Mouse (Mus musculus): ENCODE measurements at regions not wholly inside any gene's neighbourhood (a gene's known extent, or its start where the extent isn't known, plus 50 kb on each side); places are given as distances from the start of the nearest gene placed in this dataset.

DNA sequence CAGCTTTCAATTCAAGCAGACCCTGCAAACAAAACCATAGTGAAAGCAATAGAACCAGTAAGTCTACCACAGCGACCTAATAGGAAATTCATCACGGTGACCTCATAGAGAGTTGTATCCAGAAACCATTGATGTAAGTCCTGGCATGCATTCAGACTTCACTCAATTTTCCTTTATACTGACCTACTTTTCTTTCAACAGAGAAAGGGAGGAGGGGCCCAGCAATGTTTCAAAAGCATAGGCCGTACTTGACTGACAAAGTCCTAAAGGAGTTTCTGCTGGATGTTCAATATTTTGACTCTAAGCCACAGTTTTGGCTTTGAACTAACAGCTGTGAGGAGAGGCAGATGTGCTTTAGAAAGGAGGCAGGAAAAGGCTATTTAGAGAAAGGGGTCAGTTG lies 88.4 kb downstream of the AI593442 start:
- WGBS, result 80% methylated on average over 3 of the region's 3 CpGs
- H3K4me1 ChIP-seq (ENCODE audit: control insufficient read depth, insufficient read depth, low read length), result no peaks in the 10 kb centered on the region
- no peak for ATAC-seq (ENCODE audit: low read depth)
- no peak overlapping the region for H3K4me2 ChIP-seq (ENCODE audit: low read depth, low read length)
- H3K27ac ChIP-seq (ENCODE audit: low read depth, low read length), result no peak overlapping the region
- no peaks in the 10 kb centered on the region for H3K27me3 ChIP-seq (ENCODE audit: control insufficient read depth, insufficient read depth, low read length)
- H3K4me3 ChIP-seq (ENCODE audit: low read depth, low read length), result no peak overlapping the region
- H3K9me3 ChIP-seq (ENCODE audit: control insufficient read depth, low read length), result no peaks in the 10 kb centered on the region
- H3K9ac ChIP-seq (replicated peaks; ENCODE audit: low read depth, low read length), result no peak overlapping the region
- H3K36me3 ChIP-seq (ENCODE audit: control insufficient read depth, insufficient read depth, low read length), result no peaks in the 10 kb centered on the region

DNA sequence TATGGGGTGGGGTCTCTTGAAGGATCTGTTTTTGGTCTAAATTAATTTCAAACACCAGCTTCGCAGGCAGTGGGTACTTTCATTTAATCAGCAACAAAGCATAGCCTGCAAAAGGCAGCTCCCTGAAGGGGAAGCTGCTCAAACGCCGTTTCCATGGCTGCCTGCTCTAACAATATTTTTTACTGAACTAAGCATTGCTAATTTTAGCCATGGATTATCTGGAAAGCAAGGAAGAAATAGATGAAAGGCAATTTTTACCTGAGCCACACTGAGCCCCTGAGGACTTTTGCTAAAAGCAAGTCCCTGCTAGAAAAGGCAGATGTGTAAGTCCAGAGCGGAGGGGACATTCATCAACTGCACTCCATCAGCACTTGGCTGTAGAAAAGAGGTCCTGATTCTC lies 105.5 kb downstream of the AI593442 start:
- Histone ChIP-seq H3K4me3 (ENCODE audit: low read depth, low read length) (no peak overlapping the region), H3K9me3 (ENCODE audit: control insufficient read depth, low read length) (no peaks in the 10 kb centered on the region), H3K9ac (replicated peaks; ENCODE audit: low read depth, low read length) (no peak overlapping the region), H3K27me3 (ENCODE audit: control insufficient read depth, insufficient read depth, low read length) (no peaks in the 10 kb centered on the region), H3K4me1 (ENCODE audit: control insufficient read depth, insufficient read depth, low read length) (no peaks in the 10 kb centered on the region), H3K27ac (ENCODE audit: low read depth, low read length) (no peak overlapping the region), H3K36me3 (ENCODE audit: control insufficient read depth, insufficient read depth, low read length) (no peaks in the 10 kb centered on the region), H3K4me2 (ENCODE audit: low read depth, low read length) (no peak overlapping the region)
- no peak for ATAC-seq (ENCODE audit: low read depth)
- WGBS, result 66% methylated on average over 4 of the region's 4 CpGs

DNA sequence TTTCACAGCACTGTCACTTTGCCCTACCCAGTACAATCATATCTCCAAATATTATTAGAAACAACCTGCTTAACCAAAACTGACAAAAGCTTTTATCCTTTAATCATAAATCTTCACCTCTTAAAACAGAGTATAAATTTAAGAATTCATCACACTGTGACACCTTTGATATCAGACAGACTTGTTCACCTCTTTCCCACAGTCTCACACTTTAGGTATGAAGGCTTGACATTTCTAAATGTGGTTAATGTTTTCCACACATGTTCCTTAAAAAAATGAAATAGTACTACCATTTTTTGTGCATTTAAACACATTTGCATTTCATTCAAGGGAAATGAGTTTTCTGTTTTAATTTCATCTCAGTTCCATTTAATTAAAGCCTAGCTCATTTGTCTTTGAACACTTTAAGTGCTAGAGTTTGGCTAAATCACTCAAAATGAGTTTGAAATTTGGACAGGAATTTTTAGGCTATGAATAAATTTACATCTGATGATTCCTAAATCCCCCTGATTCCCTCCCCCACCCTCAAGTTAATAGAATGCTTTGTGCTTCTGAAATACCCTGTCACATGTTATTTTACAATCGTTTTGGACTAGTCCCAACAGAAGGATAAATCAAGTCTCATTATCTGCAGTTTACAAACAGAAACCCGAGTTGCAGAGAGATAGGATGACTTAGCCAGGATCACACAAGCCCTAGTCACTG lies 127.9 kb downstream of the AI593442 start:
- Histone ChIP-seq H3K36me3 (ENCODE audit: control insufficient read depth, insufficient read depth, low read length) (no peaks in the 10 kb centered on the region), H3K9ac (replicated peaks; ENCODE audit: low read depth, low read length) (no peak overlapping the region), H3K9me3 (ENCODE audit: control insufficient read depth, low read length) (no peaks in the 10 kb centered on the region), H3K27ac (ENCODE audit: low read depth, low read length) (no peak overlapping the region), H3K4me2 (ENCODE audit: low read depth, low read length) (no peak overlapping the region), H3K4me1 (ENCODE audit: control insufficient read depth, insufficient read depth, low read length) (no peaks in the 10 kb centered on the region), H3K27me3 (ENCODE audit: control insufficient read depth, insufficient read depth, low read length) (no peaks in the 10 kb centered on the region), H3K4me3 (ENCODE audit: low read depth, low read length) (no peak overlapping the region)
- 23% methylated on average over 2 of the region's 2 CpGs for WGBS
- no peak for ATAC-seq (ENCODE audit: low read depth)

DNA sequence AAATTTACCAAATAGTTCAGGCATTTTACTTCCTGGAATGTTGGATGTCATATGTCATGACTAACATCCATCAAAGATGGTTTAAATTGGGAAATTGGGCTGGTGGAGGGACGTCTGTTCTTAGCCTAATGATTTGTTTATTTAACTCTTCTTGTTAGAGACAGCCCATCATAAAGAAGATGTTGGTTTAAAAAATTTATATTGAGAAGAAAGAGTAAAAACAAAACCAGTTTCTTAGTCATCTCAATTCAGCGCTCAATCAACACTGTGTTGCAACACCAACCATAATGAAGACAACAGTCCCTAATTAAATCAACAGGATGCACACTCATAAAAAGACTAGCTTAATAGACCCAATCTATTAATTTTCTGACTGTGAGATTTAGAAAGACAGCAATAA lies 133.5 kb downstream of the AI593442 start:
- H3K27me3 ChIP-seq (ENCODE audit: control insufficient read depth, insufficient read depth, low read length), result no peaks in the 10 kb centered on the region
- no peak overlapping the region for H3K9ac ChIP-seq (replicated peaks; ENCODE audit: low read depth, low read length)
- H3K4me1 ChIP-seq (ENCODE audit: control insufficient read depth, insufficient read depth, low read length), result no peaks in the 10 kb centered on the region
- H3K36me3 ChIP-seq (ENCODE audit: control insufficient read depth, insufficient read depth, low read length), result no peaks in the 10 kb centered on the region
- no peak overlapping the region for H3K27ac ChIP-seq (ENCODE audit: low read depth, low read length)
- no peak overlapping the region for H3K4me3 ChIP-seq (ENCODE audit: low read depth, low read length)
- H3K9me3 ChIP-seq (ENCODE audit: control insufficient read depth, low read length), result no peaks in the 10 kb centered on the region
- WGBS, result 76% methylated on average over 2 of the region's 2 CpGs
- H3K4me2 ChIP-seq (ENCODE audit: low read depth, low read length), result no peak overlapping the region
- ATAC-seq (ENCODE audit: low read depth), result no peak

DNA sequence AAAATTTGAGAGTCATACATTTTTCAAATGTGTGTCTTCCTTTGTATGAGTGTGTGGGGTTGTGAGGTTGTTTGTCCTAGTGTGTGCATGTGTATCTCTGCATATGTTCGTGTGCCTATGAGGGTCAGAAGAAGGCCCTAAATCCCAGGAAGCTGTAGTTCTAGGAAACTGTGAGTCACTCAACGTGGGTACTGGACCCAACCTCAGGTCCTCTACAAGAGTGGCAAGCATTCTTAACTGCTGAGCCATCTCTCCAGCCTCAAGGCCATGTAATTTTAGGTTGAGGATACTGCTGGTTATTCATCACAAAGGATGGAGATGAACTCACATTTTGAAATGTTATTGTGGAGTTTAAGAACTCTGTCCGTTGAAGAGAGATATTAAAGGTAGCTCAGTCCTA lies 140.5 kb downstream of the AI593442 start:
- Histone ChIP-seq H3K4me1 (ENCODE audit: control insufficient read depth, insufficient read depth, low read length) (no peaks in the 10 kb centered on the region), H3K36me3 (ENCODE audit: control insufficient read depth, insufficient read depth, low read length) (no peaks in the 10 kb centered on the region), H3K27me3 (ENCODE audit: control insufficient read depth, insufficient read depth, low read length) (no peaks in the 10 kb centered on the region), H3K4me3 (ENCODE audit: low read depth, low read length) (no peak overlapping the region), H3K27ac (ENCODE audit: low read depth, low read length) (no peak overlapping the region), H3K9ac (replicated peaks; ENCODE audit: low read depth, low read length) (no peak overlapping the region), H3K4me2 (ENCODE audit: low read depth, low read length) (no peak overlapping the region), H3K9me3 (ENCODE audit: control insufficient read depth, low read length) (no peaks in the 10 kb centered on the region)
- ATAC-seq (ENCODE audit: low read depth), result no peak
- WGBS, result 86% methylated on average over 3 of the region's 3 CpGs

DNA sequence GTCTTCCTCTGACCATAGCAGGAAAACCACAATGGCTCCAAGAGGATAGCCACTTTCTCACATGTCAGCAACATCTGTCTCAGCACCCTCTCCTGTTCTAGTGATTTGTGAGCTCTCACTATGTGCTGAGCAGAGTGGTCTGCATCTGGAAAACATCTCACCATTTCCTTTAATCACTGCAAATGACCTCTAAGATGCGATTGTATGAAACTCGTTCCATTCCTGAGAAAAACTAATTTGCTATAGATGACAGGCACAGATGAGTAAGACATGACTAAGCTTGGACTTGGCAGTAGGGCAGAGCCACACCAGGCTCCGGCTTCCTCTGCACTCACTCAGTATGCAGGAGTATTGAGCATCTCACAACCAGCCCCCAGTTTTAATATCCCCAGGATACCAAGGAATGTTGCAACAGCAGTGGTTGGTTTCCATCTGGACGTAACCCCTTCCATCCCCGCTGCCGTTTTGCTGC lies 150.1 kb downstream of the AI593442 start:
- H3K27me3 ChIP-seq (ENCODE audit: control insufficient read depth, insufficient read depth, low read length), result no peaks in the 10 kb centered on the region
- no peaks in the 10 kb centered on the region for H3K4me1 ChIP-seq (ENCODE audit: control insufficient read depth, insufficient read depth, low read length)
- ATAC-seq (ENCODE audit: low read depth), result no peak
- no peak overlapping the region for H3K27ac ChIP-seq (ENCODE audit: low read depth, low read length)
- H3K4me2 ChIP-seq (ENCODE audit: low read depth, low read length), result no peak overlapping the region
- no peaks in the 10 kb centered on the region for H3K36me3 ChIP-seq (ENCODE audit: control insufficient read depth, insufficient read depth, low read length)
- no peaks in the 10 kb centered on the region for H3K9me3 ChIP-seq (ENCODE audit: control insufficient read depth, low read length)
- H3K9ac ChIP-seq (replicated peaks; ENCODE audit: low read depth, low read length), result no peak overlapping the region
- no peak overlapping the region for H3K4me3 ChIP-seq (ENCODE audit: low read depth, low read length)
- 87% methylated on average over 6 of the region's 6 CpGs for WGBS

DNA sequence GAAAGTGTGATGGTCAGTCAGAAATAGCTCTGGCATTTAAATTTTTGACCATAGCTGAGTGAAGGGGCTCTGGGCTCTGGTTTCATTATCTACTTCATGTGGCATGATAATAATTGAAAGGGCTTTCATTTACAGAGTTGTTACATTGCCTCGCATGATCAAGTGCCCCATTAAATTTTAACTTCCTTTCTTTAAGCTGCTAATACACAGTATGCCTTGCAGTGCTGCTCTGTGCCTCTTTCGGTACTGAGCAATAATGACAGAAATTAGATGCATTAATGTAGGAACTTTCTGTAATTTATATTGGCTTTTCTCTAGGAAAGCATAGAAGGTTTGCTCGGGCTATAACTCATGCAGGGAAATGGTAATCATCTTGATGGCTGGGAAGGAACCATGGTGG lies 179.1 kb downstream of the AI593442 start:
- Histone ChIP-seq H3K9ac (replicated peaks; ENCODE audit: low read depth, low read length) (no peak overlapping the region), H3K4me2 (ENCODE audit: low read depth, low read length) (no peak overlapping the region), H3K27me3 (ENCODE audit: control insufficient read depth, insufficient read depth, low read length) (no peaks in the 10 kb centered on the region), H3K36me3 (ENCODE audit: control insufficient read depth, insufficient read depth, low read length) (no peaks in the 10 kb centered on the region), H3K27ac (ENCODE audit: low read depth, low read length) (no peak overlapping the region), H3K9me3 (ENCODE audit: control insufficient read depth, low read length) (peaks cover 3% of the 10 kb centered on the region; the same call in 1 of the 2 replicates), H3K4me3 (ENCODE audit: low read depth, low read length) (no peak overlapping the region), H3K4me1 (ENCODE audit: control insufficient read depth, insufficient read depth, low read length) (no peaks in the 10 kb centered on the region)
- ATAC-seq (ENCODE audit: low read depth), result no peak; the same call in 1 of the 2 replicates
- WGBS, result 52% methylated on average over 3 of the region's 3 CpGs

DNA sequence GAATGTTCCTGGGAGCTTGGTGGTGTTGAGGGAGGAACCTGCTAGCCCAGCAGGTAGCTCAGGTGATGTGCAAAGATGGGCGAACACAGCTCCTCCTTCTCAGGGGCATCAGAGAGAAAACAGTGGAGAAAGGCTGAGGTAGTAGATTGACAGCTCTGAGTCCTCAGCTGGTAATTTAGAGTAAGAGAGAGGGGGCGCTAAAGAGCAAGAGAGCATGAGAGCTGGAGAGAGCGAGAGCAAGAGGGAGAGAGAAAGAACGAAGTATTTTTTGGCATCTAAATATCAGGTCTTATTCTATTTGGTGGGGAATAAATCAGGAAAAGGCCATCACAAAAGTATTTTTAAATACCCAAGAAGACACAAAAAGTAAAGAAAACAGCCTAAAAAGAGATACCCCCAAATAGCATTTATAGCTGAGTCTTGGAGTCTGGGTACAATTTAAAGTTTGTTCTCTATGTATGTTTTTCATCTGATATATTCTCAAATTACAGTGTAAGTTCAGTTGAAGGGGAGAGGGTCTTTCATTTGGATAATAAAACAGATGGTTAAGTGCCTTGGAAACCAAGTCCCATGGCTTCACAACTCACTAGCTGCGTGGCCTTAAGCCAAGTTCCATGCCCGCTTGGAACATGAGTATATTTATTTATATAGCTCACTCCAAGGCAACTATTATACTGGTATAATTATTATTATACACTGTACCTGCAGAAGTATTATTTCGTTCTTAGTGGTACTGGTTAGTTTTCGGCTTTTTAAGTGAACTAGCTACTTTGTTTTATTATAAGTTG lies 183.9 kb downstream of the AI593442 start:
- H3K4me2 ChIP-seq (ENCODE audit: low read depth, low read length), result no peak overlapping the region
- no peak for ATAC-seq (ENCODE audit: low read depth)
- no peak overlapping the region for H3K27ac ChIP-seq (ENCODE audit: low read depth, low read length)
- H3K9me3 ChIP-seq (ENCODE audit: control insufficient read depth, low read length), result no peaks in the 10 kb centered on the region
- H3K36me3 ChIP-seq (ENCODE audit: control insufficient read depth, insufficient read depth, low read length), result no peaks in the 10 kb centered on the region
- H3K4me3 ChIP-seq (ENCODE audit: low read depth, low read length), result no peak overlapping the region
- WGBS, result 56% methylated on average over 8 of the region's 8 CpGs
- H3K27me3 ChIP-seq (ENCODE audit: control insufficient read depth, insufficient read depth, low read length), result no peaks in the 10 kb centered on the region
- H3K4me1 ChIP-seq (ENCODE audit: control insufficient read depth, insufficient read depth, low read length), result no peaks in the 10 kb centered on the region
- no peak overlapping the region for H3K9ac ChIP-seq (replicated peaks; ENCODE audit: low read depth, low read length)

DNA sequence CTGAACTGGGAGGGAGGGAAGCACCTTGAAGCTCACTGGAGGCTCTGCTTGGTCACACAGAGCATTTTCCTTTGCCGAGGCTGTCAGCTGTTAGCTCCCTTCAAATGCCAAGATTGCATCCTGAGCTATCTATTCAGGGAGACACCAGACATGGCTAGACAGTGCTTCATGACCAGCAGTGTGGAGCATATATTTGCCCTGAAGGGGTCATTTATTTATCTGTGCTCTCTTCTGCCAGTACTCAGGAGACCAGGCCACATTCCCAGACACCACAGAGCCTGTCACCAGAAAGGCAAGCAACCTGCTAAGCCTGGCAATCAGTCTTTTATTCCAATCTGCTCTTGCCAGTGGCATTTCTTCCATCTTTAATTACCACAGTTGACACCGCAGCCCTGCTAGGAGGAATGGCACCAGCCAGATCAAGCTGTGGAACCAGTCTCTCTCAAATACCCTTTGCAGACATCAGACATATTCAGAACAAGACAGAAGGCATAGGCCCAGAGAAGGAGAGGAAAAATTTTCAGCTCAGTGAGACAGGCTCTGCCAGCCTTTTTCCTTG lies 186.6 kb downstream of the AI593442 start:
- no peak overlapping the region for H3K9ac ChIP-seq (replicated peaks; ENCODE audit: low read depth, low read length)
- 39% methylated on average over 2 of the region's 2 CpGs for WGBS

More for the DNA sequence above, 186.6 kb downstream of the AI593442 start:
- H3K9me3 ChIP-seq (ENCODE audit: control insufficient read depth, low read length), result no peaks in the 10 kb centered on the region
- H3K36me3 ChIP-seq (ENCODE audit: control insufficient read depth, insufficient read depth, low read length), result no peaks in the 10 kb centered on the region
- H3K4me3 ChIP-seq (ENCODE audit: low read depth, low read length), result no peak overlapping the region
- ATAC-seq (ENCODE audit: low read depth), result peak; percentile 54; the same call in 1 of the 2 replicates
- no peak overlapping the region for H3K4me2 ChIP-seq (ENCODE audit: low read depth, low read length)
- H3K4me1 ChIP-seq (ENCODE audit: control insufficient read depth, insufficient read depth, low read length), result no peaks in the 10 kb centered on the region
- H3K27me3 ChIP-seq (ENCODE audit: control insufficient read depth, insufficient read depth, low read length), result no peaks in the 10 kb centered on the region
- no peak overlapping the region for H3K27ac ChIP-seq (ENCODE audit: low read depth, low read length)

Data from neural tube, embryonic 14.5 days (tissue).